Mouse (Mus musculus) right cerebral cortex, postnatal 36 days (tissue): Measurements from ENCODE around the gene Olfr105-ps.

ENCODE experiments used
- DNase-seq, 2 experiments: peaks; one replicate each; pipeline ENCODE4 v3.0.0; 2022; ENCODE audit warnings: low spot score in 2 of 2, mixed read lengths in 1 of 2

Olfr105-ps gene

DNA sequence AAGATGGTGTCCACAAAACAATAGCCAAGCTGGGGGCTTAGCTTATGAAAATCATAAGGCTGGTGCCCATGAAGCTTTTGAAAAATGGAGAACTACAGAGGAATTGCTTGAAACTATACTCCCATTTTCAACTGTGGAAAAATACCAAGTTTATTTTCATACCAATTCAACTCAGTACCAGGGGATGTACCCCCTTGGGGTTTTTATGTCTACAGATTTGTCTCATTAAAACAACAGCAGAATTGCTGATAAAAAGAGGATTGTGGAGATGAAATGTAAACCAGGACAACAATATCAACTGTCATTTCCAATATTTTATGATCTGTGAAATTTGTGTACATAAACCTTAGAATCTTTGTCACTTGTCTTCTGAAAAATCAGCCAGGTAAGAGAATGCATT lies at the start of gene Olfr105-ps:
Olfr105-ps (plus strand) TSS at position 301 of the 400 bp plus-strand sequence.
- no peak for DNase-seq

DNA sequence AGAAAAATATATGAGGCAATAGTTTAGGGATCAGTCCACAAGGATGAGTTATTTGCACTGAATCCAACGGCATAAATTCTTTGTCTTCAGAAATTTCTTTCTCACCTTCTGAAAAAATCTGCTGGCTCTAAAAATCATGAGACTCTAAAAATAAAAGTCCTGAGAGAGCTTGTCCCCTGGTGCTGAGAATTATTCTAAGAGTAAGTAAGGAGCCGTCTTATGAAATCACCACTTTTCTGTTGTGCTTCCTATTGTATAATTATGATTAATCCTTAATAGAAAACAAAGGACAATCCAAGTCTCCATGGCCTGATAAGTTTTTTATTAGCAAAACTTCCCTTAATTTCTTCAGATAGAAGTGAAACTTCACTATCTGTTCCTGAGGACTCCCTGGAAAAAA lies 39.2 kb upstream of the Olfr105-ps start, which contains the start of gene Olfr103:
Olfr103 (minus strand) TSS at position 101 of the 400 bp plus-strand sequence.
- DNase-seq, result no peak

DNA sequence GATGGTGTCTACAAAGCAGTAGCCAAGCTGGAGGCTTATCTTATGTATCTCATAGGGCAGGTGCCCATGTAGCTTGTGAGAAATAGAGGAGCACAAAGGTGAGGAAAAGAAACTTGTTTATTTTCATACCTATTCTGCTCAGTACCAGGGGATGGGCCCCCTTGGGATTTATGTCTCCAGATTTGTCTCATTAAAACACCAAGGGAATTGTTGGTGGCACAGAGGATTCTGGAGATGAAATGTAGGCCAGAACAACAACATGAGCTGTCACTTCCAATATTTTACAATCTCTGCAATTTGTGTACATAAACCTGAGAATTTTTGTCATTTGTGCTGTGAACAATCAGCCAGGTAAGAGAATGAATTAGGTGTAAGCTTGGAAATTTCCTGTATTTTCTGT lies 19.6 kb upstream of the Olfr105-ps start, which contains the start of gene Olfr104-ps:
Olfr104-ps (plus strand) TSS at position 301 of the 400 bp plus-strand sequence.
- DNase-seq, result no peak

DNA sequence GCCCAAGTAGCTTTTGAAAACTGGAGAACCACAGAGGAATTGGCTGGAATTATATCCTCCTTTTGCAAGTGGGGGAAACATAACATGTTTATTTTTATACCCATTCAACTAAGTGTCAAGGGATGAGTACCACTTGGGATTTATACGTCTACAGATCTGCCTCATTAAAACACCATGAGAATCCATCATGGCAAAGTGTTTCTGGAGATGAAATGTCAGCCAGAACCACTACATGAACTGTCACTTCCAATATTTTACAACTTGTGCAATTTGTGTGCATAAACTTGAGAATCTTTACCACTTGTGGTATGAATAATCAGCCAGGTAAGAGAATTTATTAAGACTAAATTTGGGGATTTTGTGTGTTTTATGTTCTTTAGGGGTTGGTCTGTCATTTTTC lies 11.3 kb downstream of the Olfr105-ps start, which contains the start of gene Olfr106-ps:
Olfr106-ps (plus strand) TSS at position 301 of the 400 bp plus-strand sequence.
- no peak for DNase-seq

DNA sequence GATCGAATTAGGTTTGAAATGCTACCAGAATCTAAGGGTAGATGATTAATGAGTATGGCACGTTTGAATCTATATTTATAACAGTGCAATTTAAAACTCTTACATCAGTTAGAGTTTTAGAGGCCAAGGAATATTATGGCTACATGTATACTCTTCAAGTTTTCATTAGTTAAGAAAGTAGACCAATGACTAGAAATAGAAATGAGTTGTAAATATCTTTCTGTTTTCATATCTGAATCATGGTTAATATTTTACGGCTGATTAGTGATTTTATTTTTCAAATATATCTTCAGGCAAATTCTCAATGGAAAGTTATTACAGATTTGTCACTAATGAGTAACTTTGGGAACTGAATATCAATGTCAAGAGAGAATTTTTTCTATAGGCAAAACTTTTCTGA lies 20.1 kb downstream of the Olfr105-ps start, which contains the start of gene Olfr107:
Olfr107 (plus strand) TSS at position 301 of the 400 bp plus-strand sequence.
- DNase-seq, result no peak

DNA sequence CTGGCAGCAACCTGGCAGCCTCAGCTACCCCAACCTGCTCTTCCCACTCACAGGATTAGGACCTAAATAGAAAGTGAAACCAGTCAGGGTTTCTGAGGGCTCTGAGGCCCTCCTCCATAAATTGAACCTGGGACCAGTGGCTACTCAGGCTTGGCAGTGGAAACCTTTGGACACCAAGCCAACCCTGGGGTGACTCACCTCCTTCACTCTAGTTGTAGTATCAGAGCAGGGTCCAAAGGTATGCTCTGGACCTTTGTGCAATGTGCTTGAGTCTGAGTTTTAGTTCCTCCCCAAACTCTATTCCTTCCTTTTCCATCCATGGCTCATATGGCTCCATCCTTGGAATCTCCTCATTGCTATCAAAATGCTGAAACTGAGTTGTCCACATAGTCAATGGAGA lies 34.5 kb downstream of the Olfr105-ps start:
- DNase-seq, result no peak
